Mouse (Mus musculus) erythroblast, adult 5-6 weeks (primary cell): Measurements from ENCODE around the gene Cdc42se2. TPM values are rescaled to one million over a fixed set of nuclear protein-coding genes. Genes with fewer than 3 reads are reported as not detected.

ENCODE experiments used
- ATAC-seq: replicated peaks from 2 replicates; pipeline ENCODE4 v1.8.0; 2016; ENCODE audit warnings: moderate number of reproducible peaks, mild to moderate bottlenecking, moderate TSS enrichment, inconsistent platforms; ENCODE audit not compliant: poor library complexity, low FRiP score, severe bottlenecking
- total RNA-seq, 2 experiments: library from RNA; stranded (forward) in 1 of 2; stranded (reverse) in 1 of 2; fragments of 150-400 nt in 1 of 2; fragments of 200-764, 138-1000 nt in 1 of 2; gene quantifications; 2 replicates each; pipeline versions ENCODE4 v1.2.3 to v1.2.4; 2015 to 2017; ENCODE audit warnings: low replicate concordance in 2 of 2

The Cdc42se2 gene
- total RNA-seq, 2 experiments from 2014 or later: 16.5 to 22.7 TPM

DNA sequence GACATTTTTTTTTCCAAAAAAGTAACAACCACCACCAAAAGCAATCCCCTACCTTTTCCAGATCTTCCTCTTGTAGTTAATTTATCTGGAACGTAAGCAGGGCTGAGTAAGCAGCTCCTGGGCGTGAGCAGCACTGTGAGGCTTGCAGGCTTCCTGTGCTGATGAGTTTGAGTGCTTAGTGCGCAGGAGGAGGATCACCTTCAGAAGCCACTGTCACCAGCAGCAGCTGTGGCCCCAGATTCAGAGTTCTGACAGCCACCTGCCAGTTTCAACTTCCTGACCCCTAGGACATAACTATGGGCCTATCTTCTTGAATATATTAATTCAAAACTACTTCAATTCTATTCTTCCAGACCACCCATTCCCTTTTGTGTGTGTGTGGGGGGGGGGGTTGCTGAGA, 23.4 kb downstream of the Cdc42se2 start:
- ATAC-seq: no peak

DNA sequence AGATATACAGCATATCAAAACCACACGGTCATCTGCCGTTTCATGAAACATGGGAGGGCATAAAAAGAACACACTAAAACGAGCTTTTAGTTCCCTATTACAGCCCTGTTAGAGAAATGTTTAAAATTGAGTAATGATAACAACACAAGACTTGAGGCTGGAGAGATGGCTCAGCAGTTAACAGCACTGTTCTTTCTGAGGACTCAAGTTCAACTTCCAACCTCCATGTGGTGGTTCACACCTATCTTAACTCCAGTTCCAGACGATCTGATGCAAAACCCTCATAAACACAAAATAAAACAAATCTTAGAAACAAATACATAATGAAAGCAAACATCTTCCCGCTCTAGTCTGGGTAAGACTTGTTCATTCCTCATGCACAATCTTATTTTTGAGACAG, 24.7 kb downstream of the Cdc42se2 start:
- ATAC-seq: no peak

GRCm38 (mm10) chr11:54757993-54758392, 29.5 kb downstream of the Cdc42se2 start:
- no peak for ATAC-seq

GRCm38 (mm10) chr11:54755148-54755664, 32.3 kb downstream of the Cdc42se2 start:
- no peak for ATAC-seq

GRCm38 (mm10) chr11:54754301-54755147, 33.0 kb downstream of the Cdc42se2 start:
- ATAC-seq: no peak

GRCm38 (mm10) chr11:54751502-54751901, 36.0 kb downstream of the Cdc42se2 start:
- ATAC-seq: no peak

DNA sequence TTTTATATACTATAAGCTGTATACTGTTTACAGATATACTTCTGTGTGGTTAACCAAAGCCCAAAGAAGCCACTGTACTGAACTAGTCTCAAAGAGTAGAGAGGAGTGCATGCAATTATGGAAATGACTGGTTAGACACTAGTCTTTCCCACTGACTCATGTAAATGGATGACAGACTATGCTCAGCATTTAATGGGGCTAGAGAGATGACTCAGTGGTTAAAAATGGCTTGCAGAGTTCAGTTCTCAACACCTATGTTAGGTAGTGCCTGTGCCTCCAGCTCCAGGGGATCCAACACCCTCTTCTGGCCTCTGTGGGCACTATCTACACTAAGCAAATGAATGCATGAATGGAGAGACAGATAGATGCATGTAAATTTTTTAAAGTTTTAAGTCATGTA, 38.6 kb downstream of the Cdc42se2 start:
- ATAC-seq: no peak

GRCm38 (mm10) chr11:54744231-54744630, 43.2 kb downstream of the Cdc42se2 start:
- ATAC-seq: no peak

DNA sequence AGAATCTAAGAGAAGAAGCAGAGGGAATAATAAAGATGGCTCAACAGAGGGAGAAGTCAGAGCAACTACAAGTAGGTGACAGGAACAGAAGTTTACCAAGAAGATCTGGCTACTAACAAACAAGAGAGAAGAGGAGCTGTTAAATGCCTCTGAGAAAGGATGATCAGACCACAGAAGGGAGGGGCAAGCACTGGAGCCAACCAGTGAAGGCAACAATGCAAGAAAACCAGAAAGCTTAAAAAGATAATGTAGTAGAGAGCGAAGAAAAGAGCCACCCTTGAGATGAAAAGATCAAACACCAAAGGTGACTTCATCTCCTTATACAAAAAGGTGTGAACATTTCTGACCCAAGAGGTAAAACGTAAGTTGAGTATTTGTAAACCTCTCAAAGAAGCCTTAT, 46.1 kb downstream of the Cdc42se2 start:
- no peak for ATAC-seq

GRCm38 (mm10) chr11:54739012-54739750, 48.3 kb downstream of the Cdc42se2 start:
- ATAC-seq: peak; percentile 46; the same call in 1 of the 2 replicates

GRCm38 (mm10) chr11:54736903-54737302, 50.6 kb downstream of the Cdc42se2 start:
- no peak for ATAC-seq

- no peak for ATAC-seq
These were observed 52.4 kb downstream of the Cdc42se2 start for GRCm38 (mm10) chr11:54735114-54735513.

DNA sequence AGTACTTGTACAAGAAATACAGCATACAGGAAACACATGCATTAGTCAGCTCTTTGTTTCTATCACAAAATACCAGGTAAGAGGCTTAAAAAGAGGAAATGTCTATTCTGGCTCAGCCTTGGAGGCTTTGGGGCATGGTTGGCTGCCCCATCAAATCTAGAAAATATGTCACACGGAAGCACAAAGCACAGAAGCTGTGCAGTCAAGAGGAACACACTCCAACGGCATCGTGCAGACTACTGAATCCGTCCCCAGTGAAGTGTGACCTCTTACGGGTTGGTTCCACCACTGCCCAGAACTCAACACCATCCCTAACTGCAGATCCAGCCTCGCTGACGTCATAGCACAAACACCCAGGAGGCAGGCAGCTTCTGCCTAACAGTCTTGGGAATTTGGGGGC, 53.9 kb downstream of the Cdc42se2 start:
- ATAC-seq: no peak

- ATAC-seq: 0 out of 2 replicates have a peak, but pooled peaks have one; percentile 53
These were observed 56.1 kb downstream of the Cdc42se2 start for GRCm38 (mm10) chr11:54731367-54731766.

DNA sequence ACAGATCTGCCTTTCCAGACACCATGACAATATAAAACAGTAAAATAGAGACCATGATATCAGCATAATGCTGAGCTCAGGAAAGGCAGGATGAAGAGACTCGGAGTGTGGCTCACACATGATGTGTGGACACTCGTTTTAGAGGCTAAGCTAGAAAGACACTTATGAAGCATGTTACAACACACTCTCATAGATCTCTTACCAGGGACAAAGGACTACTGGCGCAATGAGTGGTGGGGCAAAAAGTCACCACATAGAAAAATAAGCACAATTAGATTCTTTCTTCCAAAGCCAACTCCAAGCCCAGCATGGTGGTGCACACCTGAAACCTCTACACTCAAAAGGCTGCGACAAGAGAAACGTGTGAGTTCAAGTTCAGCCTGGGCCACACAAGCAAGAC, 56.5 kb downstream of the Cdc42se2 start:
- no peak for ATAC-seq

- ATAC-seq: no peak
These were observed 58.2 kb downstream of the Cdc42se2 start for GRCm38 (mm10) chr11:54729311-54729710.

- ATAC-seq: no peak
These were observed 59.1 kb downstream of the Cdc42se2 start for GRCm38 (mm10) chr11:54728371-54728770.

GRCm38 (mm10) chr11:54727327-54727901, 60.1 kb downstream of the Cdc42se2 start:
- ATAC-seq: no peak

DNA sequence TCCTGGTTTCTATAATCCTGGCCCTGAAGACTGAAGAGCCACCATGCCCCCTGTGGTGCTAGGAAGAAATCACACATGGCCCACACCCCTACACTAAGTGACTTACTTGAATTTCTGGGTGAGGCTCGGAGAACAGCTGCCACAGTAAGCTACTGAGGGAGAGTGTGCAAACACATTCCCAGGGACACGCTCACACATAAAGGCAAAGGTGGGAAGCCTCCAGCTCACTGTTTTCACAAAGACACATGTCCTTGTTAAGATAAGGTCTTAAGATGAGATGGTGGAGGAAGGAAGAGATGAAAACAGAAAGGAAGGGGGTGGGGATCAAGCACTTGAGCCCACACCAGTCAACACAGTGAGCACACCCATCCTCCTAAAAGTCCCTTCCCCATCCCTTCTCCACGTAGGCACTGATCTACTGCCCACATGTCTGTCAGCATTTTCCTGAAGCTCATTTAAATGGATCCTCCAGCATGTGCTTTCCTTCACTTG, 60.9 kb downstream of the Cdc42se2 start:
- no peak for ATAC-seq

- no peak for ATAC-seq
These were observed 63.0 kb downstream of the Cdc42se2 start for GRCm38 (mm10) chr11:54724353-54725034.
